Mouse (Mus musculus) midbrain, embryonic 13.5 days (tissue): ENCODE measurements around the gene Hoxa3. TPM values are rescaled to one million over a fixed set of nuclear protein-coding genes. Genes with fewer than 3 reads are reported as not detected.
A peak's percentile ranks its signal among the peaks of the same experiment; 100 is the strongest.

Source experiments
- ATAC-seq: fragments of 200-750 bp; cut with Nextera tagmentation; 2 replicates; pipeline ENCODE4 v1.8.0; 2017; ENCODE audit warnings: mild to moderate bottlenecking, moderate TSS enrichment, moderate library complexity
- H3K27ac ChIP-seq: fragments of 300-500 bp; sonication (generic); 2 replicates; pipeline ENCODE4 v1.5.1; 2015; ENCODE audit warnings: inconsistent platforms, mild to moderate bottlenecking, moderate library complexity
- H3K27me3 ChIP-seq: fragments of 300-500 bp; sonication (generic); 2 replicates; pipeline ENCODE4 v1.6.1; 2015; ENCODE audit warnings: mild to moderate bottlenecking, inconsistent platforms
- H3K36me3 ChIP-seq: fragments of 300-500 bp; sonication (generic); 2 replicates; pipeline ENCODE4 v1.6.1; 2015; ENCODE audit warnings: mild to moderate bottlenecking, inconsistent platforms
- H3K4me1 ChIP-seq: fragments of 300-500 bp; sonication (generic); replicated peaks from 2 replicates; pipeline ENCODE4 v1.6.1; 2015; ENCODE audit warnings: inconsistent platforms
- H3K4me2 ChIP-seq: fragments of 300-500 bp; sonication (generic); replicated peaks from 2 replicates; pipeline ENCODE4 v1.6.1; 2015; ENCODE audit warnings: moderate library complexity, mild to moderate bottlenecking, inconsistent platforms
- H3K4me3 ChIP-seq: fragments of 300-500 bp; sonication (generic); replicated peaks from 2 replicates; pipeline ENCODE4 v1.5.1; 2015; ENCODE audit warnings: mild to moderate bottlenecking, inconsistent platforms
- H3K9ac ChIP-seq: fragments of 300-500 bp; sonication (generic); replicated peaks from 2 replicates; pipeline ENCODE4 v1.6.1; 2015; ENCODE audit warnings: mild to moderate bottlenecking, inconsistent platforms
- H3K9me3 ChIP-seq: fragments of 300-500 bp; sonication (generic); 2 replicates; pipeline ENCODE4 v1.6.1; 2016; ENCODE audit warnings: mild to moderate bottlenecking, inconsistent platforms
- WGBS: fragments of 180-500 bp; shearing (Covaris S2); methylation state at CpG from one replicate; pipeline ENCODE4 v1.1.7; 2015; 5-methylcytosine and 5-hydroxymethylcytosine counted together
- polyA plus RNA-seq: library from polyadenylated mRNA; unstranded; fragments of >200 nt; fragmentation: Nextera tagmentation; extraction: Ambion mirVana; gene quantifications from 2 replicates; pipeline ENCODE4 v1.2.1, GENCODE M21; 2015

The Hoxa3 gene
- polyA plus RNA-seq, 1 experiment from 2014 or later: not detected

GRCm38 (mm10) chr6:52163366-52164031, 49.6 kb downstream of the Hoxa3 start:
- Histone ChIP-seq H3K4me2 (no peak overlapping the region), H3K36me3 (no peaks in the 10 kb centered on the region), H3K4me3 (no peak overlapping the region), H3K4me1 (peaks cover 4% of the 10 kb centered on the region), H3K27ac (no peak overlapping the region), H3K9ac (no peak overlapping the region), H3K9me3 (no peaks in the 10 kb centered on the region), H3K27me3 (peaks cover 98% of the 10 kb centered on the region)
- ATAC-seq: no peak
- 0% methylated on average over 17 of the region's 17 CpGs for WGBS

GRCm38 (mm10) chr6:52162611-52163365, 50.3 kb downstream of the Hoxa3 start:
- Histone ChIP-seq H3K4me3 (no peak overlapping the region), H3K36me3 (no peaks in the 10 kb centered on the region), H3K9me3 (no peaks in the 10 kb centered on the region), H3K4me1 (peaks cover 10% of the 10 kb centered on the region), H3K27ac (no peak overlapping the region), H3K9ac (no peak overlapping the region), H3K27me3 (peaks cover 98% of the 10 kb centered on the region), H3K4me2 (no peak overlapping the region)
- ATAC-seq: no peak
- under 1% methylated on average over 14 of the region's 14 CpGs for WGBS

- H3K27ac ChIP-seq: no peak overlapping the region
- no peak overlapping the region for H3K4me3 ChIP-seq
- 3% methylated on average over 1 of the region's 1 CpGs for WGBS
- no peak overlapping the region for H3K4me2 ChIP-seq
- no peak overlapping the region for H3K9ac ChIP-seq
- H3K9me3 ChIP-seq: no peaks in the 10 kb centered on the region
- peaks cover 10% of the 10 kb centered on the region for H3K4me1 ChIP-seq
- H3K36me3 ChIP-seq: no peaks in the 10 kb centered on the region
- ATAC-seq: no peak
- peaks cover 98% of the 10 kb centered on the region for H3K27me3 ChIP-seq
Measured at GRCm38 (mm10) chr6:52162093-52162380, 51.1 kb downstream of the Hoxa3 start.

GRCm38 (mm10) chr6:52161336-52162092, 51.6 kb downstream of the Hoxa3 start:
- Histone ChIP-seq H3K4me3 (no peak overlapping the region), H3K9me3 (no peaks in the 10 kb centered on the region), H3K36me3 (no peaks in the 10 kb centered on the region), H3K4me2 (no peak overlapping the region), H3K4me1 (peaks cover 10% of the 10 kb centered on the region), H3K27me3 (peaks cover 98% of the 10 kb centered on the region), H3K27ac (no peak overlapping the region), H3K9ac (no peak overlapping the region)
- no peak for ATAC-seq
- WGBS: under 1% methylated on average over 8 of the region's 8 CpGs

- H3K4me1 ChIP-seq: peaks cover 10% of the 10 kb centered on the region
- no peaks in the 10 kb centered on the region for H3K36me3 ChIP-seq
- 1% methylated on average over 30 of the region's 30 CpGs for WGBS
- no peak overlapping the region for H3K4me3 ChIP-seq
- no peak overlapping the region for H3K9ac ChIP-seq
- no peaks in the 10 kb centered on the region for H3K9me3 ChIP-seq
- peaks cover 98% of the 10 kb centered on the region for H3K27me3 ChIP-seq
- H3K4me2 ChIP-seq: no peak overlapping the region
- no peak for ATAC-seq
- no peak overlapping the region for H3K27ac ChIP-seq
Measured at GRCm38 (mm10) chr6:52160511-52161335, 52.4 kb downstream of the Hoxa3 start.

GRCm38 (mm10) chr6:52159979-52160378, 53.2 kb downstream of the Hoxa3 start:
- no peak overlapping the region for H3K9ac ChIP-seq
- no peaks in the 10 kb centered on the region for H3K36me3 ChIP-seq
- H3K9me3 ChIP-seq: no peaks in the 10 kb centered on the region
- H3K4me2 ChIP-seq: no peak overlapping the region
- H3K27me3 ChIP-seq: peaks cover 98% of the 10 kb centered on the region
- peaks cover 10% of the 10 kb centered on the region for H3K4me1 ChIP-seq
- no peak for ATAC-seq
- H3K4me3 ChIP-seq: no peak overlapping the region
- H3K27ac ChIP-seq: no peak overlapping the region
- WGBS: 4% methylated on average over 9 of the region's 9 CpGs

- Histone ChIP-seq H3K27ac (no peak overlapping the region), H3K4me3 (peak overlapping the region; percentile 45; the same call in 1 of the 2 replicates), H3K27me3 (peaks cover 98% of the 10 kb centered on the region), H3K9me3 (no peaks in the 10 kb centered on the region), H3K36me3 (no peaks in the 10 kb centered on the region), H3K9ac (no peak overlapping the region), H3K4me1 (peaks cover 10% of the 10 kb centered on the region), H3K4me2 (peak overlapping the region; percentile 80)
- 4% methylated on average over 12 of the region's 12 CpGs for WGBS
- no peak for ATAC-seq
Measured at GRCm38 (mm10) chr6:52159164-52159761, 53.9 kb downstream of the Hoxa3 start.

- peak within 1 kb of the TSS; percentile 80 for H3K4me2 ChIP-seq
- WGBS: under 1% methylated on average over 55 of the region's 55 CpGs
- peak within 1 kb of the TSS; percentile 45 for H3K4me3 ChIP-seq
- peak; percentile 79 for ATAC-seq
- H3K27me3 ChIP-seq: peaks cover 98% of the 10 kb centered on the region
- H3K9ac ChIP-seq: 0 out of 2 replicates have a peak within 1 kb of the TSS, but pooled peaks have one; percentile 23
- peaks cover 10% of the 10 kb centered on the region for H3K4me1 ChIP-seq
- no peak within 1 kb of the TSS for H3K27ac ChIP-seq
- H3K9me3 ChIP-seq: no peaks in the 10 kb centered on the region
- H3K36me3 ChIP-seq: no peaks in the 10 kb centered on the region
Measured at GRCm38 (mm10) chr6:52158276-52159051, 54.7 kb downstream of the Hoxa3 start, which contains the start of gene Hoxa1. Hoxa1 (minus strand) TSS chr6:52158317.

GRCm38 (mm10) chr6:52157466-52158275, 55.5 kb downstream of the Hoxa3 start:
- 1% methylated on average over 32 of the region's 32 CpGs for WGBS
- H3K4me2 ChIP-seq: peak overlapping the region; percentile 80
- H3K36me3 ChIP-seq: no peaks in the 10 kb centered on the region
- peak overlapping the region; percentile 45 for H3K4me3 ChIP-seq
- H3K27ac ChIP-seq: no peak overlapping the region
- H3K4me1 ChIP-seq: peaks cover 10% of the 10 kb centered on the region
- H3K9ac ChIP-seq: no peak overlapping the region
- peaks cover 98% of the 10 kb centered on the region for H3K27me3 ChIP-seq
- H3K9me3 ChIP-seq: no peaks in the 10 kb centered on the region
- ATAC-seq: peak; percentile 37

- Histone ChIP-seq H3K4me2 (no peak overlapping the region), H3K4me3 (no peak overlapping the region)
- no peak for ATAC-seq
Measured at GRCm38 (mm10) chr6:52156551-52157200, 56.5 kb downstream of the Hoxa3 start.

More at GRCm38 (mm10) chr6:52156551-52157200, 56.5 kb downstream of the Hoxa3 start:
- Histone ChIP-seq H3K4me1 (peaks cover 10% of the 10 kb centered on the region), H3K27ac (no peak overlapping the region), H3K9me3 (no peaks in the 10 kb centered on the region), H3K9ac (no peak overlapping the region), H3K36me3 (no peaks in the 10 kb centered on the region), H3K27me3 (peaks cover 99% of the 10 kb centered on the region)
- WGBS: 2% methylated on average over 20 of the region's 20 CpGs
